Mouse (Mus musculus) spleen, adult 2 months (tissue): ENCODE results near the gene Gid4.

Experiments
- CTCF ChIP-seq: fragments of 200-500 bp; IDR thresholded peaks from 2 replicates; pipeline ENCODE4 v1.5.1; 2011; ENCODE audit warnings: mild to moderate bottlenecking, inconsistent platforms; ENCODE audit not compliant: insufficient read depth, insufficient read length, insufficient replicate concordance; ENCODE audit errors: extremely low read depth
- POLR2A ChIP-seq: fragments of 200-500 bp; IDR thresholded peaks from 2 replicates; pipeline ENCODE4 v1.6.1; 2011; ENCODE audit warnings: low read depth, low read length, inconsistent platforms

DNA sequence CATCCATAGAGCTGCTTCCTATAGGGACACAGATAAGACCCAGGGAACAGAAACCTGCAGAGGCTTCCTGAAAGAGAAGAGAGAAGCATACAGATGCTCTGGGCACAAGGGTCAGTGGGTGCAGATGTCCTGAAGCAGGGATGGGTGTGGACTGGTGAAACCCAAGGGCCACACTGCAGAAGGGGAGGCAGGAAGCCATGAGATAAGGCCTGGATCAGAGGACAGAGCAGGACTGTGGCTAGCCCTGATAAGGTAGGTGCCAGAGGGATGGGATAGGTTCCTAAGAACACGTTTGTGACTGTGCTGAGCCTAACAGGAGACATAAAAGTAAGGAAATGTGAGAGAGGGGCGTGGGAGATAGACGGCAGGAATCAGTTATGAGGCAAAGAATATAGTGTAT is 69.3 kb downstream of the Gid4 start:
- TF ChIP-seq CTCF (no peak), POLR2A (no peak)
